Mouse (Mus musculus) C2C12 (cell line): ENCODE measurements around the gene Tac2.

Source experiments
- CTCF ChIP-seq: IDR thresholded peaks from one replicate; pipeline ENCODE4 v1.5.1; 2011; ENCODE audit not compliant: control insufficient read depth, insufficient read depth, insufficient read length
- MAX ChIP-seq: IDR thresholded peaks from one replicate; pipeline ENCODE4 v1.6.1; 2011; ENCODE audit warnings: mild to moderate bottlenecking, control low read depth
- MYOD1 ChIP-seq: IDR thresholded peaks from one replicate; pipeline ENCODE4 v1.6.1; 2011; ENCODE audit warnings: low read depth; ENCODE audit not compliant: control insufficient read depth, insufficient read length
- MYOG ChIP-seq: IDR thresholded peaks from one replicate; pipeline ENCODE4 v1.6.1; 2011; ENCODE audit not compliant: control insufficient read depth, insufficient read length; ENCODE audit errors: extremely low read depth
- USF1 ChIP-seq: IDR thresholded peaks from one replicate; pipeline ENCODE4 v1.6.1; 2011; ENCODE audit warnings: low read depth, mild to moderate bottlenecking, control low read depth, moderate library complexity

GRCm38 (mm10) chr10:127745886-127746285, 21.6 kb downstream of the Tac2 start:
- TF ChIP-seq CTCF (no peak), MYOG (no peak), MYOD1 (no peak), MAX (no peak), USF1 (no peak)
